Mouse (Mus musculus): ENCODE results near the gene Olfr282. TPM values are rescaled to one million over a fixed set of nuclear protein-coding genes. Genes with fewer than 3 reads are reported as not detected.

Olfr282 gene
- total and polyA plus RNA-seq, 3 experiments: 0.18 TPM; not detected in 2

- no peak for TF ChIP-seq POLR2AphosphoS5 (IDR thresholded peaks at IDR 0.05; ENCODE audit: borderline replicate concordance, low read depth, low read length)
- TF ChIP-seq HCFC1 (IDR thresholded peaks at IDR 0.05; ENCODE audit: low read depth, low read length): 0 out of 2 replicates have a peak, but pooled peaks have one; percentile 32
Observed at GRCm38 (mm10) chr15:98389796-98390195, 41.2 kb upstream of the Olfr282 start (continued).

DNA sequence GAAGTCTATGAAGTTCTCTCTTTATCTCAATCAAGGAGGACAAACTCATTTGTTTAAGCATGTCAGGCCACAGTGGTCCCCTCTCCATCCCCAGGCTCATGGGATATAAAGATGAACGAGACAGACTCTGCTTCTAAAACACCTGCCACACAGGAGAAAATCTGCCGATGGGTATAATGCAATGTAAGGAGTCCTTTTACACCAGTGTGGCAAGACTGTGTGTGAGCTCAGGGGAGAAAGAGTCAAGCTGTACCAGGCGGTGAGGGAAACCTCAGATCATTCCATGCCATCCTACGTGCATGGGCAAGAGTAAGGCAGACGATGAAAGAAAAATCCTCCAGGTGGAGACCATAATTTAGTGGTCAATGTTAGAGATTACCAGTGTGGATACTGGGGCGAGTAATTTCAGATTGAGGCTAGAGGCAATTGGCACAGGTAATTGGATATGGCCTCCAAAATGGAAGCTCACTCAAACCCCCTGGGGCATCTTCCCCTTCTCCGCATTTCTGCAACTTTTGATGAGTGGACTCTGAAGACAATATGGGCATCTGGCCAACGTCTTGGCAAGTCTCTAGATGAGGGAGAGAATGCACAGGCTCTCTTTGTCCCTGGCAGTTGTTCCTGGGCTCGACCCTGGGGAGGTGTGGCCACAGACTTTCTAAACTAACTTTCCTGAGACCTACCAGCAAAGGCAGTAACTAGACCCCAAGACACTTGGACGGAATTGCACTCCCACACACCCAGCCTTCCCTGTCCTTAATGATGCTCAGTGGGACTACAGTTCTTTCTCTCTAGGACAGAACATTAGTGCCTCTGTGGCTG, 39.7 kb upstream of the Olfr282 start:
- no peaks in the 10 kb centered on the region for H3K79me2 ChIP-seq (ENCODE audit: control insufficient read depth, insufficient read depth, low read length, poor library complexity)
- peaks cover 0 to 8% of the 10 kb centered on the region in 2 experiments; a peak in 1 of 4 replicates for H3K4me1 ChIP-seq (ENCODE audit: control insufficient read depth in 1 of 2, insufficient read depth in 2 of 2, low read length in 2 of 2)
- no peaks in the 10 kb centered on the region for H3K9me3 ChIP-seq (replicated peaks; ENCODE audit: insufficient read depth, low read length)
- no peak overlapping the region for H3K4me3 ChIP-seq (ENCODE audit: control insufficient read depth in 1 of 2, insufficient read depth in 1 of 2, low read depth in 2 of 2, low read length in 2 of 2)
- no peak overlapping the region for H3K27ac ChIP-seq (ENCODE audit: control insufficient read depth, low read depth, low read length)
- TF ChIP-seq POLR2AphosphoS2 (IDR thresholded peaks at IDR 0.05; ENCODE audit: low read length) (no peak), MYC (IDR thresholded peaks at IDR 0.05; ENCODE audit: low read depth, low read length) (no peak), BHLHE40 (IDR thresholded peaks at IDR 0.05; ENCODE audit: borderline replicate concordance, low read depth, low read length) (no peak), ZKSCAN1 (IDR thresholded peaks at IDR 0.05; ENCODE audit: low read depth, low read length) (no peak), USF1 (IDR thresholded peaks at IDR 0.05; ENCODE audit: low read depth, low read length) (no peak), CHD2 (IDR thresholded peaks at IDR 0.05; ENCODE audit: low read length) (no peak), JUND (IDR thresholded peaks at IDR 0.05; ENCODE audit: low read depth, low read length) (no peak), SMC3 (IDR thresholded peaks at IDR 0.05; ENCODE audit: low read depth, low read length) (no peak), MAX (IDR thresholded peaks at IDR 0.05; ENCODE audit: low read length) (no peak), POLR2AphosphoS5 (IDR thresholded peaks at IDR 0.05; ENCODE audit: borderline replicate concordance, low read depth, low read length) (no peak), POLR2A (IDR thresholded peaks at IDR 0.05; ENCODE audit: control insufficient read depth in 1 of 2, insufficient read depth in 1 of 2, low read depth in 1 of 2, low read length in 2 of 2, poor library complexity in 1 of 2) (no peak), ZMIZ1 (IDR thresholded peaks at IDR 0.05; ENCODE audit: low read depth, low read length) (no peak), ELF1 (IDR thresholded peaks at IDR 0.05; ENCODE audit: low read depth, low read length) (no peak), MAFK (IDR thresholded peaks at IDR 0.05; ENCODE audit: borderline replicate concordance, low read depth, low read length) (no peak)
- peaks cover 0 to 3% of the 10 kb centered on the region in 2 experiments; a peak in 1 of 4 replicates for H3K27me3 ChIP-seq (ENCODE audit: control insufficient read depth in 1 of 2, insufficient read depth in 2 of 2, low read length in 2 of 2)
- no peak overlapping the region for H3K9ac ChIP-seq (ENCODE audit: control insufficient read depth, low read depth, low read length, poor library complexity, severe bottlenecking)
- no peak for DNase-seq (ENCODE audit: low read depth, low spot score)
- H3K36me3 ChIP-seq (ENCODE audit: control insufficient read depth in 1 of 2, insufficient read depth in 2 of 2, low read length in 2 of 2): no peaks in the 10 kb centered on the region; a peak in 1 of 4 replicates

DNA sequence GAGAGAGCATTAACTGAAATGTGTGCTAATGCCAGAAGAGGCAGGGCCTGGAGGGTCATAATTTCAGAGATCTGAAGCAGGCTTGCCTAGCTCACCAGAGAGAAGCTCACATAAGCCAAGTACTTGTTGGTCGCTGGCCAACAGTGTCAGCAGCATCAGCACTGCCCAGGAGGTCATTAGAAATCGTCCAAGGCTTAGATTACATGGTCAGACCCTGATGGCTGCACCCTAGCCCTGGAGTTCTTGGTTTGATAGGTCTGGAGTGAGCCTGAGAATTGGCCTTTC, 39.2 kb upstream of the Olfr282 start:
- H3K4me3 ChIP-seq (ENCODE audit: control insufficient read depth in 1 of 2, insufficient read depth in 1 of 2, low read depth in 2 of 2, low read length in 2 of 2): no peak overlapping the region
- H3K27me3 ChIP-seq (ENCODE audit: control insufficient read depth in 1 of 2, insufficient read depth in 2 of 2, low read length in 2 of 2): peaks cover 0 to 3% of the 10 kb centered on the region in 2 experiments; a peak in 1 of 4 replicates
- H3K79me2 ChIP-seq (ENCODE audit: control insufficient read depth, insufficient read depth, low read length, poor library complexity): no peaks in the 10 kb centered on the region
- no peaks in the 10 kb centered on the region; a peak in 1 of 4 replicates for H3K36me3 ChIP-seq (ENCODE audit: control insufficient read depth in 1 of 2, insufficient read depth in 2 of 2, low read length in 2 of 2)
- no peaks in the 10 kb centered on the region for H3K9me3 ChIP-seq (replicated peaks; ENCODE audit: insufficient read depth, low read length)
- no peak overlapping the region for H3K27ac ChIP-seq (ENCODE audit: control insufficient read depth, low read depth, low read length)
- TF ChIP-seq MAZ (IDR thresholded peaks at IDR 0.05; ENCODE audit: low read depth, low read length): no peak
- no peak for TF ChIP-seq USF1 (IDR thresholded peaks at IDR 0.05; ENCODE audit: low read depth, low read length)
- TF ChIP-seq TCF12 (IDR thresholded peaks at IDR 0.05; ENCODE audit: low read depth, low read length): no peak
- no peak for TF ChIP-seq KAT2A (conservative IDR thresholded peaks at IDR 0.05; ENCODE audit: low read depth, low read length)
- no peak for TF ChIP-seq CTCF (IDR thresholded peaks at IDR 0.05 in 2 of 3, conservative IDR thresholded peaks at IDR 0.05 in 1 of 3; ENCODE audit: control insufficient read depth in 1 of 3, insufficient read depth in 1 of 3, low read depth in 2 of 3, low read length in 3 of 3, poor library complexity in 1 of 3, severe bottlenecking in 1 of 3)
- TF ChIP-seq HCFC1 (IDR thresholded peaks at IDR 0.05; ENCODE audit: low read depth, low read length): no peak
- TF ChIP-seq MYC (IDR thresholded peaks at IDR 0.05; ENCODE audit: low read depth, low read length): no peak
- no peak for TF ChIP-seq CHD1 (IDR thresholded peaks at IDR 0.05; ENCODE audit: low read depth, low read length)
- no peak for TF ChIP-seq GATA1 (IDR thresholded peaks at IDR 0.05; ENCODE audit: low read depth, low read length)
- no peak for TF ChIP-seq CHD2 (IDR thresholded peaks at IDR 0.05; ENCODE audit: low read length)
- TF ChIP-seq ETS1 (IDR thresholded peaks at IDR 0.05; ENCODE audit: low read depth, low read length): no peak
- no peak for TF ChIP-seq EP300 (IDR thresholded peaks at IDR 0.05; ENCODE audit: low read depth in 1 of 2, low read length in 2 of 2)
- TF ChIP-seq MAFK (IDR thresholded peaks at IDR 0.05; ENCODE audit: borderline replicate concordance, low read depth, low read length): no peak
- TF ChIP-seq ZNF384 (IDR thresholded peaks at IDR 0.05; ENCODE audit: low read depth, low read length): no peak
- TF ChIP-seq NELFE (IDR thresholded peaks at IDR 0.05; ENCODE audit: low read depth, low read length): no peak
- no peak for TF ChIP-seq RCOR1 (IDR thresholded peaks at IDR 0.05; ENCODE audit: low read depth, low read length)
- TF ChIP-seq TAL1 (IDR thresholded peaks at IDR 0.05; ENCODE audit: low read length): no peak
- TF ChIP-seq ZKSCAN1 (IDR thresholded peaks at IDR 0.05; ENCODE audit: low read depth, low read length): no peak
- no peak for TF ChIP-seq GABPA (IDR thresholded peaks at IDR 0.05; ENCODE audit: low read depth, low read length)
- DNase-seq (ENCODE audit: low read depth, low spot score): no peak
- H3K4me1 ChIP-seq (ENCODE audit: control insufficient read depth in 1 of 2, insufficient read depth in 2 of 2, low read length in 2 of 2): peaks cover 0 to 8% of the 10 kb centered on the region in 2 experiments; a peak in 1 of 4 replicates
- H3K9ac ChIP-seq (ENCODE audit: control insufficient read depth, low read depth, low read length, poor library complexity, severe bottlenecking): no peak overlapping the region

All from MEL (cell line).